Mouse (Mus musculus) B cell, adult 62 days (primary cell): ENCODE data around the gene Eif4e. TPM values are rescaled to one million over a fixed set of nuclear protein-coding genes. Genes with fewer than 3 reads are reported as not detected.

ENCODE experiments used
- total RNA-seq: library from RNA; stranded (reverse); gene quantifications from 4 replicates; pipeline ENCODE4 v1.2.4, GENCODE M21; 2023

Eif4e gene
- total RNA-seq: 65.9 to 84.0 TPM (median 74.0 TPM) in 4 replicates

GRCm38 (mm10) chr3:138526073-138526915, at the start of gene Eif4e:
Gene Eif4e (plus strand): TSS chr3:138526179.

DNA sequence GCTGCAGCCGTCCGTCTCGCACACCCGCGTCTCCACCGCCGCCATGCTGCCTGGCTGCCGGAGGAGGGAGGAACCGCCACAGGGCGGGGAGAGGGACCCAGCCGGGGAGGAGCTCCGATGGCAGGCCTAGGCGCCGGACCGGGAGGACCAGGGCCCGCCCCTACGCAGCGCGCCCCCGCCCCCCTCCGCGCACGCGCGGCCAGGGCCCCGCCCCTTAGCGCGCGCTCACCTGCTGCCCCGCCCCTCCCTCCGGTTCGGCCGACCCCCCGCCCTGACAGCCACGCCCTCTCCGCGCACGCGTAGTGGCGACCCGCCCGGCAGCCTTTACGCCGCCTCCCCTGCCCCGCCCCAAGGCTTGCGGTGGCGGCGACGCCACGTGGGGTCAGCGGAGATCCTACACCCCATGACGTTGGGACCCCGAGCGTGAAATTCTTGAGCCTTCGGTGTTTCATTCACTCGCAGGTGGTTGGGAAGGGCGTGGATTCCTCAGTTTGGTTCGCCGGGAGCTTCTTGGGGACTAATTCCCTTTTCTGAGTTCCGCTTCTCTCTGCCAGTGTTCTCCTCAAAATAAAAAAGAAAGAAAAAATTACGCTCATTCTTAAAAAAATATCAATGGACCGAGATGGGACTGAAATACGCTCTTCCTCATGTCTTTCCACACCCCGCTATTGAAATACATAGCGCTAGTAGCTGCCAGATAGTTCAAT, 36.5 kb upstream of the Eif4e start, which contains the start of gene Metap1:
Gene Metap1 (minus strand): TSS at position 189 of the 707 bp plus-strand sequence.

Other genes with a start within 250 kb of the Eif4e start
- gene Adh6a, start 212.9 kb upstream of the Eif4e start, total RNA-seq: not detected in 4 replicates
- not detected in 4 replicates for gene Adh6b, start 184.4 kb upstream of the Eif4e start, total RNA-seq
- gene Adh4, start 110.7 kb upstream of the Eif4e start, total RNA-seq: not detected in 4 replicates
- 53.5 to 64.6 TPM (median 61.6 TPM) in 4 replicates for gene Adh5, start 83.1 kb upstream of the Eif4e start, total RNA-seq
- gene Metap1, start 36.7 kb upstream of the Eif4e start, total RNA-seq: 44.9 to 49.8 TPM (median 46.9 TPM) in 4 replicates
- gene Tspan5, start 216.0 kb downstream of the Eif4e start, total RNA-seq: 6.6 to 12.1 TPM (median 9.2 TPM) in 4 replicates